Mouse (Mus musculus): ENCODE measurements around the gene Trio.

GRCm38 (mm10) chr15:28037651-28038050 is 12.0 kb upstream of the Trio start:
- TF ChIP-seq CTCF (IDR thresholded peaks at IDR 0.05; ENCODE audit: low read depth, low read length) = no peak
- TF ChIP-seq POLR2A (IDR thresholded peaks at IDR 0.05; ENCODE audit: borderline replicate concordance, low read depth, low read length) = no peak
